Mouse (Mus musculus) lung, adult 2 months (tissue): ENCODE data around the gene Hdac5. TPM values are rescaled to one million over a fixed set of nuclear protein-coding genes. Genes with fewer than 3 reads are reported as not detected.
"Not testable (repeated sequence)": the region's sequence is repeated elsewhere in the genome, so short reads cannot be mapped to it uniquely, and the experiment has no call there.

Source experiments
- DNase-seq: peaks from one replicate; pipeline ENCODE4 v3.0.0; 2022
- H3K4me1 ChIP-seq: fragments of 200-500 bp; 2 replicates; pipeline ENCODE4 v1.6.1; 2011; ENCODE audit warnings: low read length; ENCODE audit not compliant: control insufficient read depth, insufficient read depth
- H3K4me3 ChIP-seq: fragments of 200-500 bp; replicated peaks from 2 replicates; pipeline ENCODE3; 2011; ENCODE audit warnings: low read depth, mild to moderate bottlenecking, control low read depth, low read length; ENCODE audit errors: extremely low read depth
- CTCF ChIP-seq: fragments of 200-500 bp; IDR thresholded peaks from 2 replicates; pipeline ENCODE4 v1.5.1; 2011; ENCODE audit warnings: mild to moderate bottlenecking, low read length, control low read depth; ENCODE audit not compliant: insufficient read depth
- POLR2A ChIP-seq: fragments of 200-500 bp; IDR thresholded peaks from 2 replicates; pipeline ENCODE4 v1.6.1; 2011; ENCODE audit warnings: low read depth, mild to moderate bottlenecking, control low read depth, low read length, borderline replicate concordance; ENCODE audit errors: extremely low read depth
- WGBS: fragments of 180-500 bp; shearing (Covaris S2); methylation state at CpG from one replicate; pipeline ENCODE4 v1.1.7; 2018; 5-methylcytosine and 5-hydroxymethylcytosine counted together
- polyA plus RNA-seq: library from polyadenylated mRNA; depleted of rRNA; stranded (reverse); fragments of >200 nt; gene quantifications from 2 replicates; pipeline ENCODE4 v1.2.3, GENCODE M21; 2012; rRNA removed

The Hdac5 gene
- polyA plus RNA-seq, 1 experiment, result 160 TPM

- WGBS, result 63% methylated on average over 5 of the region's 5 CpGs
- no peak for TF ChIP-seq CTCF
- no peak for TF ChIP-seq POLR2A
These were observed 70.2 kb downstream of the Hdac5 start for GRCm38 (mm10) chr11:102159781-102160180.

GRCm38 (mm10) chr11:102158024-102158423 is 71.9 kb downstream of the Hdac5 start:
- not testable (repeated sequence) for DNase-seq, H3K4me1 ChIP-seq, H3K4me3 ChIP-seq
- 80% methylated on average over 2 of the region's 2 CpGs for WGBS

More at GRCm38 (mm10) chr11:102159781-102160180, 70.2 kb downstream of the Hdac5 start:
- no peak for DNase-seq
- Histone ChIP-seq H3K4me1 (peaks cover 4% of the 10 kb centered on the region; the same call in 1 of the 2 replicates), H3K4me3 (no peak overlapping the region)

DNA sequence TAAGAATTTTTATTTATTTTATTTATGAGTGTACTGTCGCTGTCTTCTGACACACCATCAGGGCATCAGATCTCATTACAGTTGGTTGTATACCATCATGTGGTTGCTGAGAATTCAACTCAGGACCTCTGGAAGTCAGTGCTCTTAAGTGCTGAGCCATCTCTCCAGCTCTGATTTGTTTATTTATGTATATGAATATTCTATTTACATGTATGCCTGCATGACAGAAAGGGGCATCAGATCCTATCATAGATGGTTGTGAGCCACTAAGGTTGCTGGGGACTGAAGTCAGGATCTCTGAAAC is 73.2 kb downstream of the Hdac5 start:
- WGBS, result 6% methylated on average over 1 of the region's 1 CpGs
- H3K4me3 ChIP-seq, result no peak overlapping the region
- TF ChIP-seq POLR2A (no peak), CTCF (no peak)
- no peak for DNase-seq
- peaks cover 4% of the 10 kb centered on the region; the same call in 1 of the 2 replicates for H3K4me1 ChIP-seq

- DNase-seq, result peak; percentile 86
- TF ChIP-seq POLR2A (peak; percentile 70; the same call in 1 of the 2 replicates), CTCF (no peak)
- WGBS, result under 1% methylated on average over 37 of the region's 37 CpGs
- peak within 1 kb of the TSS; percentile 81 for H3K4me3 ChIP-seq
- peaks cover 4% of the 10 kb centered on the region; the same call in 1 of the 2 replicates for H3K4me1 ChIP-seq
These were observed 73.8 kb downstream of the Hdac5 start, which contains the start of gene Tmem101 for GRCm38 (mm10) chr11:102156039-102156785. Tmem101 (minus strand) TSS chr11:102156404.

GRCm38 (mm10) chr11:102147213-102147989 is 82.6 kb downstream of the Hdac5 start:
- no peak for TF ChIP-seq CTCF
- TF ChIP-seq POLR2A, result no peak
- 14% methylated on average over 34 of the region's 34 CpGs for WGBS
- DNase-seq, result no peak
- Histone ChIP-seq H3K4me1 (peaks cover 3% of the 10 kb centered on the region; the same call in 1 of the 2 replicates), H3K4me3 (no peak overlapping the region)

- DNase-seq, result no peak
- 14% methylated on average over 17 of the region's 17 CpGs for WGBS
- peaks cover 3% of the 10 kb centered on the region; the same call in 1 of the 2 replicates for H3K4me1 ChIP-seq
- TF ChIP-seq POLR2A (no peak), CTCF (no peak)
- no peak overlapping the region for H3K4me3 ChIP-seq
These were observed 83.4 kb downstream of the Hdac5 start for GRCm38 (mm10) chr11:102146531-102146930.

- Histone ChIP-seq H3K4me1 (peaks cover 3% of the 10 kb centered on the region; the same call in 1 of the 2 replicates), H3K4me3 (no peak overlapping the region)
- TF ChIP-seq POLR2A, result no peak
- TF ChIP-seq CTCF, result no peak
- DNase-seq, result no peak
- 5% methylated on average over 16 of the region's 16 CpGs for WGBS
These were observed 84.0 kb downstream of the Hdac5 start for GRCm38 (mm10) chr11:102146005-102146404.

DNA sequence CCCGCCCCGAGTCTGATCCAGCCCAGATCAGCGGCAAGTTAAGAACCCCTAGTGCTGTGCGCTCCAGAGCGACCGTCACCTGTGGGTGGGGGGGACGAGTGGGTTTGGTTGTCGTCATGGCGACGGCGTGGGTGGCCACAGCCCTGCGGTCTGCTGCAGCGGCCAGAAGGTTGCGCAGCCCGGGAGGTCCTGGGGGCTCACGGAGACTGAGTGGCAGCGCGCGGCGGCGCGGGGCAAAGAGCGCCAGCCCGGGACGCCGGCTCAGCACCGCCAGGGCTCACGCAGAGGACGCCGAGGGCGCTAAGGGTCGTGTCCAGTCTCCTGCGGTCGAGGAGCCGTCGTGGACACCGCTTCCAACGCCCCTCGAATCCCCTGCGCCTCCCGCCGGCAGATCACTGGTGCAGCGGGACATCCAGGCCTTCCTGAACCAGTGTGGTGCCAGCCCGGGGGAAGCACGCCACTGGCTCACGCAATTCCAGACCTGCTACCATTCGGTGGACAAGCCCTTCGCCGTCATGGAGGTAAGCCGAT is 84.4 kb downstream of the Hdac5 start, which contains the start of gene Nags:
Nags (plus strand) TSS at position 43 of the 531 bp plus-strand sequence.
- no peak for TF ChIP-seq CTCF
- no peak for TF ChIP-seq POLR2A
- no peak for DNase-seq
- 1% methylated on average over 50 of the region's 50 CpGs for WGBS
- Histone ChIP-seq H3K4me1 (peaks cover 3% of the 10 kb centered on the region; the same call in 1 of the 2 replicates), H3K4me3 (no peak within 1 kb of the TSS)

DNA sequence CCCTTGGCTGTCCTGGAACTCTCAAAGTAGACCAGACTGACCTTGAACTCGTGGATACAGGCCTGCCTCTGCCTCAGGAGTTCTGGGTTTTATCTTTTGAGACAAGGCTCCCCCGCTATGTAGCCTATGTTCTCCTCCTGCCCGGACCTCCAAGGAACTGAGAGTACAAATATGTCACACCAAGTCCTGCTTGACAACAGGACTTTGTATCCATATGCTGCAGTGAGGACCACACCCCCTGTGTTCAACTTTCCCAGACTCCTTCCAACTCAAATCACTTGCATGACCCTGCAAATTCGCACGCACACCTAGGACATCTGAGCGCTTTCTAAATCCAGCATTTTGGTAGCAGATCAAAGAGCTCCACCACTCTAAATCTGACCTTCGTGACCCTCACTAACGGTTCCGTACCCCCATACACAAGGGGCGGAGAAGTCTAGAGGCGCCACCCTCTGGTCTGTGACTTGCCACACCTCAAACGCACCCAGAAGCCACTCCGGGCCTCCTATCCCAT is 85.0 kb downstream of the Hdac5 start:
- 24% methylated on average over 13 of the region's 13 CpGs for WGBS
- H3K4me1 ChIP-seq, result peaks cover 3% of the 10 kb centered on the region; the same call in 1 of the 2 replicates
- no peak for TF ChIP-seq POLR2A
- no peak for TF ChIP-seq CTCF
- H3K4me3 ChIP-seq, result no peak overlapping the region
- no peak for DNase-seq

Other genes starting within 250 kb of the Hdac5 start
- gene Cfap97d1, start 245.9 kb downstream of the Hdac5 start, polyA plus RNA-seq, result not detected in 2 replicates
- 176 and 296 TPM in 2 replicates for gene Dusp3, start 243.2 kb downstream of the Hdac5 start, polyA plus RNA-seq
- 2.4 and 4.0 TPM in 2 replicates for gene Mpp3, start 201.7 kb downstream of the Hdac5 start, polyA plus RNA-seq
- gene Cd300lg, start 188.7 kb downstream of the Hdac5 start, polyA plus RNA-seq, result 7.8 and 12.0 TPM in 2 replicates
- 12.8 and 14.4 TPM in 2 replicates for gene Mpp2, start 141.7 kb downstream of the Hdac5 start, polyA plus RNA-seq
- 6.3 and 9.8 TPM in 2 replicates for gene Ppy, start 128.8 kb downstream of the Hdac5 start, polyA plus RNA-seq
- 9.6 TPM in 1 of 2 replicates, not detected in the other for gene Pyy, start 122.3 kb downstream of the Hdac5 start, polyA plus RNA-seq
- gene Nags, start 84.7 kb downstream of the Hdac5 start, polyA plus RNA-seq, result 0.41 and 0.72 TPM in 2 replicates
- gene Tmem101, start 73.8 kb downstream of the Hdac5 start, polyA plus RNA-seq, result 20.5 and 26.7 TPM in 2 replicates
- 20.8 and 30.6 TPM in 2 replicates for gene Lsm12, start 44.9 kb downstream of the Hdac5 start, polyA plus RNA-seq
- gene G6pc3, start 40.5 kb downstream of the Hdac5 start, polyA plus RNA-seq, result 74.4 and 82.5 TPM in 2 replicates
- gene BC030867, start 18.7 kb upstream of the Hdac5 start, polyA plus RNA-seq, result 0.65 and 0.68 TPM in 2 replicates
- 0.15 and 1.8 TPM in 2 replicates for gene Asb16, start 38.6 kb upstream of the Hdac5 start, polyA plus RNA-seq
- 46.3 and 53.4 TPM in 2 replicates for gene Tmub2, start 54.8 kb upstream of the Hdac5 start, polyA plus RNA-seq
- 33.1 and 38.8 TPM in 2 replicates for gene Atxn7l3, start 66.5 kb upstream of the Hdac5 start, polyA plus RNA-seq
- 23.9 and 27.7 TPM in 2 replicates for gene Ubtf, start 89.6 kb upstream of the Hdac5 start, polyA plus RNA-seq
- gene Slc4a1, start 136.0 kb upstream of the Hdac5 start, polyA plus RNA-seq, result 1.1 and 1.2 TPM in 2 replicates
- gene Rundc3a, start 163.2 kb upstream of the Hdac5 start, polyA plus RNA-seq, result 1.9 and 2.8 TPM in 2 replicates
- 258 and 290 TPM in 2 replicates for gene Slc25a39, start 177.8 kb upstream of the Hdac5 start, polyA plus RNA-seq
- 220 and 257 TPM in 2 replicates for gene Grn, start 200.1 kb upstream of the Hdac5 start, polyA plus RNA-seq
- 19.6 and 22.8 TPM in 2 replicates for gene Fam171a2, start 217.5 kb upstream of the Hdac5 start, polyA plus RNA-seq
- 11.4 and 14.9 TPM in 2 replicates for gene Itga2b, start 240.0 kb upstream of the Hdac5 start, polyA plus RNA-seq